In the genomic region with DNA sequence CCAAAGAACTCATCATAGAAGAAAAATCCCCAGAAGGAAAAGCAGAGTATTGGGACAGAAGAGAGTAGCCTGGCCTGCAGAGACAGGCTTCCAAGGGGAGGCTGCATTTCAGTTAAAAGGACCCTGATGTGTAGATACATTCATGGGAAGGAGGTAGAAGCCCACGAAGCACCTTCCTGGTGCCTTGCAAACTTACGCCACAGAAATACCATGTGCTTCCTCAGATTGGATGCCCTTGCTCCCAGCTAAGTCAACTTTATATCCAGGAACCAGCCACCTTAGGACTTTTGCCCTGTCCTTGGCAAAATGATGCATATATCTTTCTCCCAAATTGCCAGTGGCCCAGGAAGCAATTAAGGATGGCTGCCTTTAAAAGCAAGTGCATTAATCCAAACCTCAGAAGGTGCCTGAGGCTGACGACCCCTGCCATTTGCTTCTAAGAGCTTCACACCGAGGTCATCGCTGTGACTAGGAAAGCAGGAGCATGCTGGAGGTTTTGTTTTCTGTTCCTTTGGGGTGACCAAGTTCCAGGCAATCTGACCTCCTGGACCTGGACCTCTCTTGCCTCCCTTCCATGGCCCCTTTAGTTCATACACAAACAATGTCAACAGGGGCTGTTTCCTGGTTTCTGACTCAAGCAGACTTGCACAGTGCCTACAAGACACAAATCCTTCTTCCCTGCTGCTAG, we compare ENCODE assay signal across 10 mouse cellular contexts. TPM values are rescaled to one million over a fixed set of nuclear protein-coding genes. Genes with fewer than 3 reads are reported as not detected.
DNase-seq lines count a peak whose midpoint lies in the region; ATAC-seq and TF ChIP-seq lines count a peak whose summit lies in the region.
"Had no signal": no experiment of that assay in that cellular context is flagged by ENCODE, and none has a peak within 500 bp of the region (broad histone marks: within the 10 kb centered on the region; RNA-seq: fewer than 3 reads in every experiment).

No protein-coding gene starts in this region.

- no peak for ATAC-seq in kidney, embryonic 14.5 days (ENCODE audit: low FRiP score, low TSS enrichment)
- ATAC-seq in inflammation-experienced regulatory T-cells, adult 6 months, result no peak

- no peak overlapping the region for H3K4me3 ChIP-seq in kidney, embryonic 14.5 days (ENCODE audit: low read length)
- no peak overlapping the region for H3K4me3 ChIP-seq in brown adipose tissue, adult 24 weeks (ENCODE audit: insufficient read depth, low read depth, low read length)
- H3K4me3 ChIP-seq in cortical plate, adult 2 months (ENCODE audit: insufficient read depth, low read length), result no peak overlapping the region
- no peak overlapping the region for H3K4me3 ChIP-seq in limb, embryonic 10.5 days
- no peak overlapping the region for H3K4me3 ChIP-seq in cerebellum, adult 2 months (replicated peaks; ENCODE audit: insufficient read depth, low read depth, low read length)
- H3K4me3 ChIP-seq: neural tube, embryonic 12.5 days had no signal

- no peaks in the 10 kb centered on the region for H3K9me3 ChIP-seq in kidney, embryonic 14.5 days (ENCODE audit: control insufficient read depth, low read length)
- H3K9me3 ChIP-seq in limb, embryonic 10.5 days (replicated peaks), result no peaks in the 10 kb centered on the region
- H3K9me3 ChIP-seq: neural tube, embryonic 12.5 days had no signal

- H3K27me3 ChIP-seq in kidney, embryonic 14.5 days (ENCODE audit: control insufficient read depth, insufficient read depth, low read length), result no peaks in the 10 kb centered on the region
- H3K27me3 ChIP-seq in limb, embryonic 10.5 days (ENCODE audit: low read depth, poor library complexity, severe bottlenecking), result no peaks in the 10 kb centered on the region
- H3K27me3 ChIP-seq in cerebellum, adult 2 months (ENCODE audit: control insufficient read depth, insufficient read depth, low read length), result no peaks in the 10 kb centered on the region
- H3K27me3 ChIP-seq: neural tube, embryonic 12.5 days had no signal

- H3K9ac ChIP-seq in kidney, embryonic 14.5 days (ENCODE audit: low read depth, low read length), result no peak overlapping the region
- H3K9ac ChIP-seq: neural tube, embryonic 12.5 days had no signal

- H3K4me1 ChIP-seq in kidney, embryonic 14.5 days (ENCODE audit: control insufficient read depth, insufficient read depth, low read length), result peaks cover 4% of the 10 kb centered on the region; the same call in 1 of the 2 replicates
- peaks cover 66% of the 10 kb centered on the region for H3K4me1 ChIP-seq in brown adipose tissue, adult 24 weeks (ENCODE audit: control insufficient read depth, insufficient read depth, insufficient read length, low read length)
- H3K4me1 ChIP-seq in cortical plate, adult 2 months (ENCODE audit: control insufficient read depth, insufficient read depth, low read length), result peaks cover 7% of the 10 kb centered on the region
- H3K4me1 ChIP-seq in limb, embryonic 10.5 days, result peaks cover 46% of the 10 kb centered on the region
- H3K4me1 ChIP-seq in cerebellum, adult 2 months (ENCODE audit: control insufficient read depth, insufficient read depth, low read length), result 0 out of 2 replicates have a peak, but pooled peaks cover 4% of the 10 kb centered on the region

- no peak for DNase-seq in kidney, adult 11 months
- DNase-seq in limb, embryonic 10.5 days (ENCODE audit: low spot score), result no peak
- DNase-seq in cerebellum, adult 2 months, result no peak
- DNase-seq in ovary, postnatal 10 days (ENCODE audit: low spot score), result no peak
- DNase-seq: cerebellum, adult 11-12 months had no signal

- H3K27ac ChIP-seq in kidney, embryonic 14.5 days (ENCODE audit: low read depth, low read length), result peak overlapping the region; percentile 65; the same call in 1 of the 2 replicates
- H3K27ac ChIP-seq in brown adipose tissue, adult 24 weeks (replicated peaks; ENCODE audit: low read depth, low read length), result peak overlapping the region; percentile 81
- H3K27ac ChIP-seq in cortical plate, adult 2 months (ENCODE audit: insufficient read depth, low read length), result peak overlapping the region; percentile 81
- peak overlapping the region; percentile 66 for H3K27ac ChIP-seq in limb, embryonic 10.5 days
- no peak overlapping the region; the same call in 1 of the 2 replicates for H3K27ac ChIP-seq in cerebellum, adult 2 months (ENCODE audit: insufficient read depth, low read length)
- H3K27ac ChIP-seq: neural tube, embryonic 12.5 days had no signal

- no peak for TF ChIP-seq POLR2A in cortical plate, adult 2 months (IDR thresholded peaks at IDR 0.05; ENCODE audit: extremely low read depth, insufficient read depth, low read length)
- TF ChIP-seq POLR2A in cerebellum, adult 2 months (IDR thresholded peaks at IDR 0.05; ENCODE audit: borderline replicate concordance, insufficient read depth, low read length), result no peak

- TF ChIP-seq CTCF in cortical plate, adult 2 months (IDR thresholded peaks at IDR 0.05; ENCODE audit: extremely low read depth, insufficient read depth, low read length), result no peak
- TF ChIP-seq CTCF in cerebellum, adult 2 months (IDR thresholded peaks at IDR 0.05; ENCODE audit: borderline replicate concordance, insufficient read depth, low read depth, low read length), result no peak

- no peak overlapping the region for H3K4me2 ChIP-seq in kidney, embryonic 14.5 days (replicated peaks; ENCODE audit: low read depth, low read length)
- H3K4me2 ChIP-seq: neural tube, embryonic 12.5 days had no signal

- whole genome bisulfite sequencing in kidney, embryonic 14.5 days, result 31% methylated on average over 5 of the region's 5 CpGs
- 42% methylated on average over 5 of the region's 5 CpGs for WGBS in limb, embryonic 10.5 days
- 86% methylated on average over 5 of the region's 5 CpGs for WGBS in cerebellum, adult 2 months

- no peaks in the 10 kb centered on the region for H3K36me3 ChIP-seq in kidney, embryonic 14.5 days (ENCODE audit: control insufficient read depth, insufficient read depth, low read length)
- peaks cover 13% of the 10 kb centered on the region for H3K36me3 ChIP-seq in limb, embryonic 10.5 days
- H3K36me3 ChIP-seq: neural tube, embryonic 12.5 days had no signal

RNA-seq across cellular contexts. Expression of gene Timp3, which starts 31.0 kb away (rescaled TPM):
- polyA plus RNA-seq in kidney, embryonic 14.5 days (2014; fragmentation: Nextera tagmentation; extraction: Ambion mirVana), result 31.9 and 60.1 TPM in 2 replicates
- 63.4 and 130 TPM in 2 replicates for polyA plus RNA-seq in brown adipose tissue, adult 24 weeks (2012; ENCODE audit: insufficient read depth, insufficient read length, missing spikeins)
- polyA plus RNA-seq in cortical plate, adult 2 months (2012; rRNA removed), result 47.7 and 55.0 TPM in 2 replicates
- 28.9 and 43.5 TPM in 2 replicates for polyA plus RNA-seq in limb, embryonic 10.5 days (2016; fragmentation: Nextera tagmentation; extraction: Ambion mirVana)
- 47.7 and 48.9 TPM in 2 replicates for polyA plus RNA-seq in cerebellum, adult 2 months (2012; rRNA removed)
- not detected for polyA plus RNA-seq in inflammation-experienced regulatory T-cells, adult 6 months (2017; shearing (Covaris generic))

Comparison
In these comparisons a context has a peak if more than half of its experiments do, and no peak if none do; other contexts are left out.
1. RNA of gene Timp3, which starts 31.0 kb away (polyA plus RNA-seq): 63.4 to 130 TPM in brown adipose tissue, adult 24 weeks, 31.9 to 60.1 TPM in kidney, embryonic 14.5 days, 47.7 to 55.0 TPM in cortical plate, adult 2 months, 47.7 to 48.9 TPM in cerebellum, adult 2 months and 28.9 to 43.5 TPM in limb, embryonic 10.5 days; not detected in inflammation-experienced regulatory T-cells, adult 6 months; every median in the first group is over 10 times any median in the second.